Mouse (Mus musculus) CH12.LX (cell line): Measurements from ENCODE around the gene Dpp10. TPM values are rescaled to one million over a fixed set of nuclear protein-coding genes. Genes with fewer than 3 reads are reported as not detected.

Experiments
- DNase-seq: peaks from one replicate; pipeline ENCODE4 v3.0.0-alpha.2; 2013; ENCODE audit errors: extremely low read depth
- H3K27ac ChIP-seq: 2 replicates; pipeline ENCODE4 v1.5.1; 2012; ENCODE audit warnings: low read depth, mild to moderate bottlenecking, control low read depth, moderate library complexity; ENCODE audit not compliant: insufficient read depth
- H3K27me3 ChIP-seq: replicated peaks from 2 replicates; pipeline ENCODE3; 2012; ENCODE audit warnings: inconsistent platforms
- H3K36me3 ChIP-seq, 2 experiments: replicated peaks in 1 of 2; 2 replicates each; pipeline versions ENCODE3 to v1.6.1; 2012; ENCODE audit warnings: inconsistent platforms in 1 of 2, low read length in 1 of 2, mild to moderate bottlenecking in 1 of 2, mixed read lengths in 1 of 2, moderate library complexity in 1 of 2; ENCODE audit not compliant: control insufficient read depth in 1 of 2, insufficient read depth in 1 of 2
- H3K4me1 ChIP-seq, 2 experiments: 2 replicates each; pipeline ENCODE4 v1.6.1; 2012; ENCODE audit warnings: inconsistent platforms in 1 of 2, moderate library complexity in 1 of 2; ENCODE audit not compliant: insufficient read depth in 2 of 2, control insufficient read depth in 1 of 2
- H3K4me2 ChIP-seq: 2 replicates; pipeline ENCODE4 v1.6.1; 2012; ENCODE audit warnings: low read depth, mild to moderate bottlenecking, control low read depth; ENCODE audit not compliant: poor library complexity, insufficient read depth, severe bottlenecking
- H3K4me3 ChIP-seq, 3 experiments: fragments of 150-350 bp in 1 of 3; sonication (generic) in 1 of 3; replicated peaks in 1 of 3; 2 replicates each; pipeline versions ENCODE3 to v1.5.1; 2011 to 2012; ENCODE audit warnings: low read depth in 2 of 3, low read length in 2 of 3, mild to moderate bottlenecking in 2 of 3, moderate library complexity in 2 of 3, control low read depth in 1 of 3, improper control_type of control experiment in 1 of 3, inconsistent platforms in 1 of 3, mixed read lengths in 1 of 3; ENCODE audit not compliant: poor library complexity in 1 of 3
- H3K79me2 ChIP-seq: replicated peaks from 2 replicates; pipeline ENCODE4 v1.6.1; 2012; ENCODE audit warnings: mild to moderate bottlenecking, moderate library complexity; ENCODE audit not compliant: control insufficient read depth, poor library complexity, insufficient read depth, severe bottlenecking; ENCODE audit errors: extremely low read depth
- H3K9ac ChIP-seq: 2 replicates; pipeline ENCODE4 v1.6.1; 2012; ENCODE audit warnings: low read depth, mild to moderate bottlenecking, control low read depth, moderate library complexity; ENCODE audit not compliant: insufficient read depth
- H3K9me3 ChIP-seq: replicated peaks from 2 replicates; pipeline ENCODE3; 2012; ENCODE audit warnings: low read length, inconsistent platforms, mixed read lengths
- BHLHE40 ChIP-seq: IDR thresholded peaks from 2 replicates; pipeline ENCODE4 v1.6.1; 2011; ENCODE audit warnings: mild to moderate bottlenecking, low read depth, low read length, improper control_type of control experiment
- CHD1 ChIP-seq: IDR thresholded peaks from 2 replicates; pipeline ENCODE4 v1.6.1; 2012; ENCODE audit warnings: low read depth, low read length, improper control_type of control experiment, inconsistent platforms
- ELF1 ChIP-seq: IDR thresholded peaks from 2 replicates; pipeline ENCODE4 v1.6.1; 2014; ENCODE audit warnings: low read depth, mild to moderate bottlenecking, inconsistent platforms, low read length, improper control_type of control experiment
- EP300 ChIP-seq: IDR thresholded peaks from 2 replicates; pipeline ENCODE4 v1.6.1; 2011; ENCODE audit warnings: low read length, improper control_type of control experiment
- ETS1 ChIP-seq: conservative IDR thresholded peaks from 2 replicates; pipeline ENCODE4 v1.6.1; 2012; ENCODE audit warnings: low read depth, mild to moderate bottlenecking, inconsistent platforms, low read length, improper control_type of control experiment, moderate library complexity
- GABPA ChIP-seq: IDR thresholded peaks from 2 replicates; pipeline ENCODE4 v1.6.1; 2012; ENCODE audit warnings: low read depth, low read length, improper control_type of control experiment, inconsistent platforms; ENCODE audit not compliant: insufficient replicate concordance
- IRF4 ChIP-seq: IDR thresholded peaks from 2 replicates; pipeline ENCODE4 v1.6.1; 2014; ENCODE audit warnings: low read depth, mild to moderate bottlenecking, inconsistent platforms, low read length, improper control_type of control experiment
- JUN ChIP-seq: IDR thresholded peaks from 2 replicates; pipeline ENCODE4 v1.6.1; 2011; ENCODE audit warnings: low read depth, mild to moderate bottlenecking, low read length, improper control_type of control experiment, moderate library complexity; ENCODE audit not compliant: insufficient read depth
- KAT2A ChIP-seq: IDR thresholded peaks from 2 replicates; pipeline ENCODE4 v1.6.1; 2012; ENCODE audit warnings: low read length, improper control_type of control experiment, inconsistent platforms; ENCODE audit not compliant: insufficient replicate concordance
- MEF2A ChIP-seq: IDR thresholded peaks from 2 replicates; pipeline ENCODE4 v1.6.1; 2014; ENCODE audit warnings: low read depth, mild to moderate bottlenecking, inconsistent platforms, low read length, improper control_type of control experiment, borderline replicate concordance
- MXI1 ChIP-seq: IDR thresholded peaks from 2 replicates; pipeline ENCODE4 v1.6.1; 2011; ENCODE audit warnings: mild to moderate bottlenecking, low read depth, low read length, improper control_type of control experiment
- MYC ChIP-seq: IDR thresholded peaks from 2 replicates; pipeline ENCODE4 v1.6.1; 2011; ENCODE audit warnings: low read depth, mild to moderate bottlenecking, improper control_type of control experiment, low read length
- NELFE ChIP-seq: IDR thresholded peaks from 2 replicates; pipeline ENCODE4 v1.6.1; 2011; ENCODE audit warnings: low read depth, low read length, improper control_type of control experiment
- PAX5 ChIP-seq: IDR thresholded peaks from 2 replicates; pipeline ENCODE4 v1.6.1; 2012; ENCODE audit warnings: low read length, inconsistent platforms, mixed read lengths
- POLR2AphosphoS2 ChIP-seq: IDR thresholded peaks from 2 replicates; pipeline ENCODE4 v1.6.1; 2011; ENCODE audit warnings: low read depth, low read length, improper control_type of control experiment
- RAD21 ChIP-seq: IDR thresholded peaks from 2 replicates; pipeline ENCODE4 v1.6.1; 2011; ENCODE audit warnings: low read depth, mild to moderate bottlenecking, low read length, improper control_type of control experiment, moderate library complexity
- RCOR1 ChIP-seq: conservative IDR thresholded peaks from 2 replicates; pipeline ENCODE4 v1.6.1; 2012; ENCODE audit warnings: low read depth, mild to moderate bottlenecking, inconsistent platforms, low read length, improper control_type of control experiment
- SIN3A ChIP-seq: IDR thresholded peaks from 2 replicates; pipeline ENCODE4 v1.6.1; 2012; ENCODE audit warnings: low read length, improper control_type of control experiment, inconsistent platforms
- TBP ChIP-seq: conservative IDR thresholded peaks from 2 replicates; pipeline ENCODE4 v1.6.1; 2011; ENCODE audit warnings: low read depth, low read length, improper control_type of control experiment
- TCF12 ChIP-seq: IDR thresholded peaks from 2 replicates; pipeline ENCODE4 v1.6.1; 2014; ENCODE audit warnings: low read depth, mild to moderate bottlenecking, inconsistent platforms, low read length, improper control_type of control experiment
- USF2 ChIP-seq: conservative IDR thresholded peaks from 2 replicates; pipeline ENCODE4 v1.6.1; 2011; ENCODE audit warnings: low read depth, low read length, improper control_type of control experiment
- dilution Hi-C: fragments of 300-500 bp; cut with MboI; formaldehyde crosslinking; loops from 2 replicates; pipeline ENCODE4 v1.14.3; 2020; ENCODE audit warnings: low sequenced_read_pairs; ENCODE audit not compliant: extremely low pct_unique_long_range_greater_than_20kb, extremely low pct_ligation_motif_present
- in situ Hi-C: fragments of 300-500 bp; cut with MboI; formaldehyde crosslinking; loops from 3 replicates; pipeline ENCODE4 v1.14.3; 2019; ENCODE audit warnings: low sequenced_read_pairs, low pct_ligation_motif_present, low pct_unique_long_range_greater_than_20kb, mixed read lengths
- polyA plus RNA-seq: library from polyadenylated mRNA; unstranded; fragments of >175 nt; gene quantifications from 2 replicates; pipeline ENCODE4 v1.2.1, GENCODE M21; 2012; ENCODE audit warnings: low read depth; ENCODE audit not compliant: insufficient read length
- total RNA-seq, 2 experiments: library from RNA; depleted of rRNA; stranded (reverse); fragments of 300-350 nt in 1 of 2; fragments of >200 nt in 1 of 2; gene quantifications; 2 replicates each; pipeline ENCODE4 v1.2.3; 2012 to 2014

Gene Dpp10
- total and polyA plus RNA-seq, 3 experiments = 0.01 TPM; not detected in 2

DNA sequence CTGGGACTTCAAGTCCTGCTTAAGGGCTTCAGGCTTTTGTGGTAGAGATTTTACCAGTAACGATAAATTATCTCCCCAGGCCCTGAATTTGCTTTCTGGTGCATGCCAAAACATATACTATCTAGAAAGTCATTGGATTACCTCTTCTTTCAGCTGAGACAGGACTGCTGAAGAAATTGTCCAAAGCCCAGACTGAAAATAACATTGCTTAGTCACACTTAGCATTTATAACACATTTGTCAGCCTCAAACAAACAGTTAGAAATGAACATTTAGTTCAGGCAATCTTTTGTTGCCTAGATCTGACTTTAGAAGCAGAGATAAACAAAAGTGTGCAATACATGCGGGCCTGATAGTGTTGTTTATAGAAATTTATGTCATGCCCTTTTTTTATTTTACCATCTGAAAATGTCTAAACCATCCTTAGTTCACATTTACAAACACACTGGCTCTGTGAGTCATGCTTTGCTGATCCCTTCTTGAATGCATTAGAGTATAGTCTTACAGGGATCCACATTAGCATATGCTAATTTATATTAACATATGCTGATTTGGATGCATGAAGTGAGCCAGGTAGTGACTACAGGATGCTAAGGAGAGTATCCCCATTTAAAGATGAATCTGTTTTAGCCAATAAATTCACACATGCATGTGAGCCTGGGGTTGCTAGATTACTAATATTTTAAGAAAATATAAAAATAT, 59.9 kb downstream of the Dpp10 start:
- H3K36me3 ChIP-seq = no peaks in the 10 kb centered on the region
- H3K27ac ChIP-seq = no peak overlapping the region
- peaks cover 22% of the 10 kb centered on the region for H3K9me3 ChIP-seq
- no peak overlapping the region for H3K4me3 ChIP-seq
- H3K27me3 ChIP-seq = no peaks in the 10 kb centered on the region
- in situ Hi-C loops = no loop called here
- H3K4me2 ChIP-seq = no peak overlapping the region
- H3K9ac ChIP-seq = no peak overlapping the region
- dilution Hi-C loops = no loop called here
- no peak for DNase-seq
- no peak for TF ChIP-seq TBP
- TF ChIP-seq ETS1 = no peak
- no peak for TF ChIP-seq BHLHE40
- TF ChIP-seq NELFE = no peak
- no peak for TF ChIP-seq USF2
- TF ChIP-seq PAX5 = no peak
- TF ChIP-seq ELF1 = no peak
- no peak for TF ChIP-seq IRF4
- no peaks in the 10 kb centered on the region for H3K4me1 ChIP-seq
- no peaks in the 10 kb centered on the region for H3K79me2 ChIP-seq

DNA sequence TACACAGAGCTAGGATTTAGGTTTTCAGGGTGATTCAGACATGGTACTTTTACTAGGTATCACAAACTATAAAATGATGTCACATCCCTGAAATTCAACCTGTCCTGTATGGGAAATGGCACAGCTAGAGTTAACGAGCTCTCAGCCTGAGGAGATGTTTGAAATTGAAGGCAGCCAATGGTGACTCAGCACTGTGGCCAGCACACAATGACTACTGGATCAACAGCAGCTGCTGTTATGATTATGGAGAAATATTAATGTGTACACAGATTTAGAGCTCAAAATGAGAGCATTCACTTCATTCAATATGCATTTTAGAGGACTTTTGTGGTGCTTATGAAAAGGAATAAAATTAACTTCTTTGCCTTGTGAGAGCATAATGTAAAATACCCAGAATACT, 66.8 kb downstream of the Dpp10 start:
- Histone ChIP-seq H3K79me2 (no peaks in the 10 kb centered on the region), H3K9ac (no peak overlapping the region)
- TF ChIP-seq ETS1 (no peak), EP300 (no peak), CHD1 (no peak), RCOR1 (no peak), RAD21 (no peak), NELFE (no peak), MYC (no peak), TCF12 (no peak)
- TF ChIP-seq, all 38 proteins: peak for 0
- H3K9me3 ChIP-seq = peaks cover 30% of the 10 kb centered on the region
- H3K27ac ChIP-seq = no peak overlapping the region
- H3K4me3 ChIP-seq = no peak overlapping the region
- dilution Hi-C loops (no loop called here), in situ Hi-C loops (no loop called here)
- no peak overlapping the region for H3K4me2 ChIP-seq
- DNase-seq = no peak
- no peaks in the 10 kb centered on the region for H3K36me3 ChIP-seq
- no peaks in the 10 kb centered on the region for H3K4me1 ChIP-seq
- no peaks in the 10 kb centered on the region for H3K27me3 ChIP-seq

DNA sequence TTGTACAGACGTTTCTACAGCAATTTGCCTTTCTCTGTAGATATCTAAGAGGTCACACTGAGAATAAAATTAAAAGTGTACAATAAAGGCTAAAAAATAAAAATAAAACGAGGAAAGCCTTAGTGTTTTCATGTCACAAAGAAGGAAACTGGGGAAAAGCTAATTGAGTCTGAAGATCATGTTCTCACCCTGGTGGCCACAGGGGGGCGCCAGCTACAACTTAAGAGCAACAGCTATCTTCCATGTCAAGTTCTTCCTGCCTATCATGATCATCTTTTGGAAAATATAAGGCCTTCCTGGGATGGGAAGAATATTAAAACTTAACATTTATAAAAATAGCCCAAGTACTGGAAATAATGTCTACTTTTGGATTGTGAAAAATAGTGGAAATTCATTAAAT, 70.7 kb downstream of the Dpp10 start:
- in situ Hi-C loops = no loop called here
- dilution Hi-C loops = no loop called here
- TF ChIP-seq JUN = no peak
- TF ChIP-seq MXI1 = no peak
- TF ChIP-seq KAT2A = no peak
- no peak for TF ChIP-seq SIN3A
- no peak for TF ChIP-seq CHD1
- TF ChIP-seq GABPA = no peak
- no peak for TF ChIP-seq MEF2A
- no peak for TF ChIP-seq TBP
- TF ChIP-seq POLR2AphosphoS2 = no peak

More for the DNA sequence above, 70.7 kb downstream of the Dpp10 start:
- H3K27me3 ChIP-seq = no peaks in the 10 kb centered on the region
- no peak for DNase-seq
- H3K79me2 ChIP-seq = no peaks in the 10 kb centered on the region
- H3K27ac ChIP-seq = no peak overlapping the region
- no peak overlapping the region for H3K9ac ChIP-seq
- no peaks in the 10 kb centered on the region for H3K4me1 ChIP-seq
- no peaks in the 10 kb centered on the region for H3K36me3 ChIP-seq
- no peak overlapping the region for H3K4me2 ChIP-seq
- no peak overlapping the region for H3K4me3 ChIP-seq
- H3K9me3 ChIP-seq = peaks cover 36% of the 10 kb centered on the region
